Mouse (Mus musculus) olfactory bulb, adult 2 months (tissue): ENCODE results near the gene Eif2b3.

Experiments used
- CTCF ChIP-seq: fragments of 200-500 bp; IDR thresholded peaks from 2 replicates; pipeline ENCODE4 v1.5.1; 2012; ENCODE audit warnings: low read depth, mild to moderate bottlenecking, low read length, moderate library complexity; ENCODE audit not compliant: insufficient read depth
- POLR2A ChIP-seq: fragments of 200-500 bp; IDR thresholded peaks from 2 replicates; pipeline ENCODE4 v1.6.1; 2012; ENCODE audit warnings: mild to moderate bottlenecking, low read depth, low read length, moderate library complexity; ENCODE audit not compliant: insufficient read depth

DNA sequence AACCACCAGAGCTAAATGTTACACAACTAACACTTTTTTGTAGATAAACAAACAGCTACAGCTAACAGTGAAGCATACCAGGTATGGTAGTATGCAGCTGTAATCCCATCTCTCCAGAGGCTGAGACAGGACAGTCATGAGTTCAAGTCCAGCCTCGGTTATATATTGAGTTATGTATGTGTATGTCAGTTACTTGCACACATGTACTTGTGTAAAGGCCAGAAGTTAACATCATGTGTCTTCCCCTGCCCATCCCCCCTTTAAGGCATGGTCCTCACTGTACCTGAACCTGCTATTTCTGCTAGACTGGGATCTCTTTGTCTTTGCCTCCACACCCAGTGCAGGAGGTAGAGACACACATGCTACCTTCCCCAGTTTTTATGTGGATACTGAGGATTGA lies 30.3 kb downstream of the Eif2b3 start:
- TF ChIP-seq POLR2A (no peak), CTCF (no peak)
